Mouse (Mus musculus) layer of hippocampus, postnatal 25 days (tissue): Measurements from ENCODE around the gene Srsf1. TPM values are rescaled to one million over a fixed set of nuclear protein-coding genes. Genes with fewer than 3 reads are reported as not detected.

Experiments
- DNase-seq, 2 experiments: peaks; one replicate each; pipeline ENCODE4 v3.0.0; 2022; ENCODE audit warnings: mixed read lengths in 2 of 2, low spot score in 1 of 2; ENCODE audit errors: extremely low spot score in 1 of 2
- total RNA-seq, 2 experiments: library from RNA; stranded (reverse); gene quantifications; 2 replicates each; pipeline ENCODE4 v1.2.3; 2021

Gene Srsf1
- total RNA-seq, result 100 to 1,000 TPM; 191 to 221 TPM

- peak; percentile 95 to 98 for DNase-seq
Observed at GRCm38 (mm10) chr11:88046944-88047794, at the start of gene Srsf1. Gene Srsf1 (plus strand): TSS chr11:88047373.

- no peak for DNase-seq
Observed at GRCm38 (mm10) chr11:87999751-88000150, 47.4 kb upstream of the Srsf1 start.

GRCm38 (mm10) chr11:88002738-88003137, 44.4 kb upstream of the Srsf1 start:
- no peak for DNase-seq

- DNase-seq, result no peak
Observed at GRCm38 (mm10) chr11:88004123-88004522, 43.0 kb upstream of the Srsf1 start.

GRCm38 (mm10) chr11:88008641-88009040, 38.5 kb upstream of the Srsf1 start:
- no peak for DNase-seq

- DNase-seq, result peak; percentile 19 to 35
Observed at GRCm38 (mm10) chr11:88009542-88010190, 37.5 kb upstream of the Srsf1 start.

- no peak for DNase-seq
Observed at GRCm38 (mm10) chr11:88011208-88011913, 35.8 kb upstream of the Srsf1 start.

GRCm38 (mm10) chr11:88011914-88012419, 35.2 kb upstream of the Srsf1 start:
- no peak for DNase-seq

GRCm38 (mm10) chr11:88012621-88013244, 34.4 kb upstream of the Srsf1 start:
- DNase-seq, result no peak

- no peak for DNase-seq
Observed at GRCm38 (mm10) chr11:88013632-88014031, 33.5 kb upstream of the Srsf1 start.

- DNase-seq, result no peak
Observed at GRCm38 (mm10) chr11:88015161-88015560, 32.0 kb upstream of the Srsf1 start.

- DNase-seq, result no peak
Observed at GRCm38 (mm10) chr11:88015795-88016194, 31.4 kb upstream of the Srsf1 start.

- DNase-seq, result no peak
Observed at GRCm38 (mm10) chr11:88023933-88024332, 23.2 kb upstream of the Srsf1 start.

- DNase-seq, result no peak
Observed at GRCm38 (mm10) chr11:88027391-88028035, 19.7 kb upstream of the Srsf1 start.

GRCm38 (mm10) chr11:88028193-88028684, 18.9 kb upstream of the Srsf1 start:
- DNase-seq, result no peak

GRCm38 (mm10) chr11:88030219-88030618, 17.0 kb upstream of the Srsf1 start:
- no peak for DNase-seq

- no peak for DNase-seq
Observed at GRCm38 (mm10) chr11:88030836-88031235, 16.3 kb upstream of the Srsf1 start.

GRCm38 (mm10) chr11:88031753-88032152, 15.4 kb upstream of the Srsf1 start:
- DNase-seq, result no peak

- DNase-seq, result no peak
Observed at GRCm38 (mm10) chr11:88035970-88036369, 11.2 kb upstream of the Srsf1 start.

GRCm38 (mm10) chr11:88036761-88037251, 10.4 kb upstream of the Srsf1 start:
- no peak for DNase-seq
